Mouse (Mus musculus) monocyte, adult 59 days (primary cell): Measurements from ENCODE around the gene B020011L13Rik. TPM values are rescaled to one million over a fixed set of nuclear protein-coding genes. Genes with fewer than 3 reads are reported as not detected.

Source experiments
- total RNA-seq, 2 experiments: library from RNA; stranded (reverse); gene quantifications; one replicate each; pipeline ENCODE4 v1.2.4; 2023

The B020011L13Rik gene
- total RNA-seq: not detected

GRCm38 (mm10) chr1:117780833-117781232 lies at the start of gene B020011L13Rik:
B020011L13Rik (plus strand) TSS chr1:117781133.

GRCm38 (mm10) chr1:117829781-117830180 lies 48.8 kb downstream of the B020011L13Rik start, which contains the start of gene Gm28360:
Gm28360 (plus strand) TSS chr1:117830081.

Other genes with a start within 250 kb of the B020011L13Rik start
- not detected for gene Gm28363, start 84.0 kb upstream of the B020011L13Rik start, total RNA-seq
- not detected for gene Gm28360, start 48.9 kb downstream of the B020011L13Rik start, total RNA-seq
- gene Gm28168, start 146.9 kb downstream of the B020011L13Rik start, total RNA-seq: not detected
- gene Gm7145, start 184.8 kb downstream of the B020011L13Rik start, total RNA-seq: not detected